Mouse (Mus musculus) cortical plate, adult 2 months (tissue): ENCODE measurements around the gene Klf5.

Experiments
- CTCF ChIP-seq: fragments of 200-500 bp; IDR thresholded peaks from 2 replicates; pipeline ENCODE4 v1.5.1; 2011; ENCODE audit warnings: mild to moderate bottlenecking, control low read depth, low read length; ENCODE audit not compliant: insufficient read depth; ENCODE audit errors: extremely low read depth
- POLR2A ChIP-seq: fragments of 200-500 bp; IDR thresholded peaks from 2 replicates; pipeline ENCODE4 v1.6.1; 2011; ENCODE audit warnings: mild to moderate bottlenecking, low read length, control low read depth; ENCODE audit not compliant: insufficient read depth; ENCODE audit errors: extremely low read depth

GRCm38 (mm10) chr14:99301472-99301871, 3.0 kb downstream of the Klf5 start:
- TF ChIP-seq CTCF = no peak
- no peak for TF ChIP-seq POLR2A
